Mouse (Mus musculus) small intestine, adult 2 months (tissue): ENCODE measurements around the gene Kdm2b. TPM values are rescaled to one million over a fixed set of nuclear protein-coding genes. Genes with fewer than 3 reads are reported as not detected.
A peak's percentile ranks its signal among the peaks of the same experiment; 100 is the strongest.

Experiments
- H3K27ac ChIP-seq: fragments of 200-500 bp; 2 replicates; pipeline ENCODE4 v1.5.1; 2012; ENCODE audit warnings: low read depth, low read length, control low read depth, inconsistent platforms; ENCODE audit not compliant: insufficient read depth
- H3K27me3 ChIP-seq: fragments of 200-500 bp; 2 replicates; pipeline ENCODE4 v1.6.1; 2012; ENCODE audit warnings: mild to moderate bottlenecking, moderate library complexity, low read length, inconsistent platforms; ENCODE audit not compliant: control insufficient read depth, insufficient read depth
- H3K36me3 ChIP-seq: fragments of 200-500 bp; 2 replicates; pipeline ENCODE4 v1.6.1; 2012; ENCODE audit warnings: mild to moderate bottlenecking, low read length, control low read depth, inconsistent platforms; ENCODE audit not compliant: control insufficient read depth, insufficient read depth
- H3K4me1 ChIP-seq: fragments of 200-500 bp; 2 replicates; pipeline ENCODE4 v1.6.1; 2012; ENCODE audit warnings: low read length, inconsistent platforms, mixed read lengths; ENCODE audit not compliant: control insufficient read depth, insufficient read depth, insufficient read length
- H3K4me3 ChIP-seq: fragments of 200-500 bp; 2 replicates; pipeline ENCODE4 v1.5.1; 2012; ENCODE audit warnings: low read depth, mild to moderate bottlenecking, control low read depth, inconsistent platforms, low read length, moderate library complexity
- CTCF ChIP-seq: fragments of 200-500 bp; IDR thresholded peaks from 2 replicates; pipeline ENCODE4 v1.5.1; 2012; ENCODE audit warnings: low read depth, mild to moderate bottlenecking, control low read depth, inconsistent platforms, low read length, moderate library complexity, mixed read lengths; ENCODE audit not compliant: insufficient replicate concordance, insufficient read length; ENCODE audit errors: extremely low read depth
- POLR2A ChIP-seq: fragments of 200-500 bp; IDR thresholded peaks from 2 replicates; pipeline ENCODE4 v1.6.1; 2012; ENCODE audit warnings: low read depth, mild to moderate bottlenecking, control low read depth, inconsistent platforms, low read length, moderate library complexity
- WGBS: fragments of 180-500 bp; shearing (Covaris S2); methylation state at CpG from one replicate; pipeline ENCODE4 v1.1.7; 2018; 5-methylcytosine and 5-hydroxymethylcytosine counted together
- polyA plus RNA-seq: library from polyadenylated mRNA; depleted of rRNA; stranded (reverse); fragments of >200 nt; gene quantifications from 2 replicates; pipeline ENCODE4 v1.2.3, GENCODE M21; 2012

The Kdm2b gene
- polyA plus RNA-seq, 1 experiment, result 12.0 TPM

DNA sequence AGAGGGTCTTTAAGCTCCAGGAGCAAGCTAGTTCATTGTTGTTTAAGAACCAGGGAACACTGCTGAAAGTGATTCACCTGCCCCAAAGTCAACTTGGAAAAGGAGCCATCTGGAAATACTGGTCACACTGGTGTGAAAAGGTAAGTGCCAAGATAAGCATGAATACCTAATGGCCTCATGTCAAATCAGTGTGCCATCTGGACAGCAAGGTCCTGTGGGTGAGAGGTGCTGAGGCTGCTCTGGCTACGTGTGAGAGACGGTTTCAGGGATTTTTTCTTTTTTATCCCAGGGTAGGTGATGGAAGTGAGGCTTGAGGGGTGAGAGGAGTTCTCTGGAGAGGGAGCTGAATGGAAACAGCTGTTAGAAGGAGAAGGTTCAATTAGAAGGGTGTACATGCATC is 116.0 kb downstream of the Kdm2b start:
- no peak overlapping the region for H3K4me3 ChIP-seq
- H3K4me1 ChIP-seq, result peaks cover 2% of the 10 kb centered on the region; the same call in 1 of the 2 replicates
- H3K36me3 ChIP-seq, result peaks cover 31% of the 10 kb centered on the region
- TF ChIP-seq CTCF (no peak), POLR2A (no peak)
- no peak overlapping the region for H3K27ac ChIP-seq
- 71% methylated on average over 2 of the region's 2 CpGs for WGBS
- no peaks in the 10 kb centered on the region for H3K27me3 ChIP-seq

DNA sequence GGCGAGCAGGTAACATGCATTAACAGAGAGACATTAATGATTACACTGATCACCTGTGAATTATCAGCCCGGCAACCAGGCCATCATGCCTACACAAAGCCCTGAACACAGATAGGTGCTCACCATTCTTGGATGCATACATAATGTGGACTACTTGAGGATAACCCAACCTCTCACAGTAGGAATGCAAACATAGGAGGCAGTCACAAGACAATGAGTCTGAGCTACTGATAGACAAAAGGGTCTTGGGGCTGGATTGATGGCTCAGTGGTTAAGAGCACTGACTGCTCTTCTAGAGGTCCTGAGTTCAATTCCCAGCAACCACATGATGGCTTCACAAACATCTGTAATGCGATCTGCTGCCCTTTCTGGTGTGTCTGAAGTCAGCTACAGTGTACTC is 117.0 kb downstream of the Kdm2b start:
- no peak overlapping the region for H3K4me3 ChIP-seq
- no peak overlapping the region for H3K27ac ChIP-seq
- TF ChIP-seq POLR2A (no peak), CTCF (no peak)
- H3K36me3 ChIP-seq, result peaks cover 34% of the 10 kb centered on the region
- peaks cover 2% of the 10 kb centered on the region; the same call in 1 of the 2 replicates for H3K4me1 ChIP-seq
- WGBS, result 91% methylated on average over 3 of the region's 3 CpGs
- no peaks in the 10 kb centered on the region for H3K27me3 ChIP-seq

DNA sequence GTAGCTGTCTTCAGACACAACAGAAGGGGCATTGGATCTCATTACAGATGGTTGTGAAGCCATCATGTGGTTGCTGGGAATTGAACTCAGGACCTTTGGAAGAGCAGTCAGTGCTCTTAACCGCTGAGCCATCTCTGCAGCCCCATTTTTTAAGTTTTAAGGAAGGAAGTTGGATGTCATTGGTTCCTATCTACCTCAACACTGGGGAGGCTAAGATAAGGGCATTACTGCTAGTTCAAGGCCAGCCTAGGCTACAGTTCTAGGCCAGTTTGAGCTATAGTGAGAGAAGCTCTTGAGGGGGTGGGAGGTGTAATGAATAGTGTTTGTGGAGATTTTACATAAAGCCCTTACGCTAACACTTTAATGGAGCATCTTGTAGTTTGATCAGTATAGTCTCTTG is 126.6 kb downstream of the Kdm2b start:
- 97% methylated on average over 2 of the region's 2 CpGs for WGBS
- H3K36me3 ChIP-seq, result peaks cover 48% of the 10 kb centered on the region
- H3K27me3 ChIP-seq, result no peaks in the 10 kb centered on the region
- no peak overlapping the region for H3K27ac ChIP-seq
- no peak overlapping the region for H3K4me3 ChIP-seq
- no peak for TF ChIP-seq POLR2A
- no peak for TF ChIP-seq CTCF
- H3K4me1 ChIP-seq, result no peaks in the 10 kb centered on the region

DNA sequence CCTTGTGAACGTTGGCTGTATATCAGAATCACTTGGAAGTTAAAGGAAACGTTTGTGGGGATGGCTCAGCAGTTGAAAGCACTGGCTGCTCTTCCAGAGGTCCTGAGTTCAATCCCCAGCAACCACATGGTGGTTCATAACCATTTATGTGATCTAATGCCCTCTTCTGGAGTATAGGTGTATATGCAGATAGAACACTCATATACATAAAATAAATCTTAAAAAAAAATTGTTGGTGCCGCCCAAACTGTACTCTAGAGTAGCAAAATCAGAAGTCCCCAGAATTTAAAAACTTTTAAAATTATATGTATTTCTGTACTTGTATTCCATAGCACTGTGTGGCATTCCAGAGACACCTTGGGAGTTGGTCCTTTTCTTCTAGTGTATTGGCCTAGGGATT is 133.8 kb downstream of the Kdm2b start:
- Histone ChIP-seq H3K4me3 (no peak overlapping the region), H3K27ac (no peak overlapping the region), H3K27me3 (no peaks in the 10 kb centered on the region), H3K4me1 (peaks cover 2% of the 10 kb centered on the region; the same call in 1 of the 2 replicates), H3K36me3 (no peaks in the 10 kb centered on the region; the same call in 1 of the 2 replicates)
- TF ChIP-seq POLR2A (no peak), CTCF (no peak)
- 56% methylated on average over 3 of the region's 3 CpGs for WGBS

DNA sequence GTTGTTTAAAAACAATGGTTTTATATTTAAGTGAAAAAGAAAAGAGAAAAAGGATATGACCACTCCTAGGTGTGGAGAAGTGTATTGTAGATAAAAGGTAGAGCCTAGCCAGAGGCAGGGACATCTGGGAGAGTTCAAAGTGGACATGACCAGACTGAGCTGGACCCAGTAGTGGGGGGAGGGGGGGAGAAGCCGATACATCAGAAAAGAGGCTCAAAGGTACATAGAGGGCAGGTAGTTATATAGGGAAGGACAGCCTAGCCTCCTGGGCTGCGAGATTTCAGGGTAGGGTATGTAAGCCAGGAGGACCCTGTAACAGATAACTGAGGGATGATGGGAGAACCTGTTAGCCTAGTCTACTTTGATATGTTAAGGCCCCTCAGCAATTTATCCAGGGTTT is 137.0 kb downstream of the Kdm2b start:
- H3K36me3 ChIP-seq, result no peaks in the 10 kb centered on the region; the same call in 1 of the 2 replicates
- no peaks in the 10 kb centered on the region for H3K27me3 ChIP-seq
- TF ChIP-seq CTCF (no peak), POLR2A (no peak)
- H3K4me1 ChIP-seq, result peaks cover 5% of the 10 kb centered on the region; the same call in 1 of the 2 replicates
- H3K4me3 ChIP-seq, result no peak overlapping the region
- 75% methylated on average over 2 of the region's 2 CpGs for WGBS
- H3K27ac ChIP-seq, result no peak overlapping the region

DNA sequence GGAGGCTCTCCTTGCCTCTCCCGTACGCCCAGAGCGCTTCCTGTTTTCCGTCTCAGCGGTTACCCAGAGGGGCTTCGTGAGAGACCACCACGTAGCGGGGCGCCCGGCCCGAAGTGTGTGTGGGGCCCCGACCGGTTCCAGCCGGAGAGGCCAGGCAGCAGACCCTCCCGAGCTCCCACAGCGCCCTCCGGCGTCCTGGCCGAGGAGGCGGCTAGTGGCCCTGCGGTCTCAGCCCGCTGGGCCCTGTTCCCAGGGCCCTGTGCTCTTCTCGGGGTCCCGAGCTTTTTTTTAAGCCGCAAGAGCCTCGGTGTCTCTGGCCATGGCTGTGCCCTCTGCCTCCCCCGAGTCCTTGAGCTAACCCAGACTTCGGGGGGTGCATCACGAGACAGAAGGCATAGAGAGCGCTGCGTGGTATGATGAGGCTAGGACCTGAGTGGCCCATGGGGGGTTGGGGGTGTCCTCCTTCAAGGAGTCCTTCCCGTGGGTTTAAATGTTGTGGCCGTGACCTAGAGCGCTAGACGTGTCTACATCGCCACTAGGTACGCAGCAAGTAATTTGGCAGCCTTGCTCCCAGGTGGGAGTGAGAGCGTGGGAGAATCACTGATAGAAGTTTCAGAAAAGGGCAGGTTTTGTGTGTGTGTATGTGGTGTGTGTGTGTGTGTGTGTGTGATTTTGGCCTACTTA is 139.2 kb downstream of the Kdm2b start:
- Histone ChIP-seq H3K27me3 (no peaks in the 10 kb centered on the region), H3K4me1 (peaks cover 5% of the 10 kb centered on the region; the same call in 1 of the 2 replicates), H3K4me3 (peak overlapping the region; percentile 97), H3K27ac (peak overlapping the region; percentile 78), H3K36me3 (no peaks in the 10 kb centered on the region)
- 1% methylated on average over 38 of the region's 38 CpGs for WGBS
- no peak for TF ChIP-seq CTCF
- no peak for TF ChIP-seq POLR2A

DNA sequence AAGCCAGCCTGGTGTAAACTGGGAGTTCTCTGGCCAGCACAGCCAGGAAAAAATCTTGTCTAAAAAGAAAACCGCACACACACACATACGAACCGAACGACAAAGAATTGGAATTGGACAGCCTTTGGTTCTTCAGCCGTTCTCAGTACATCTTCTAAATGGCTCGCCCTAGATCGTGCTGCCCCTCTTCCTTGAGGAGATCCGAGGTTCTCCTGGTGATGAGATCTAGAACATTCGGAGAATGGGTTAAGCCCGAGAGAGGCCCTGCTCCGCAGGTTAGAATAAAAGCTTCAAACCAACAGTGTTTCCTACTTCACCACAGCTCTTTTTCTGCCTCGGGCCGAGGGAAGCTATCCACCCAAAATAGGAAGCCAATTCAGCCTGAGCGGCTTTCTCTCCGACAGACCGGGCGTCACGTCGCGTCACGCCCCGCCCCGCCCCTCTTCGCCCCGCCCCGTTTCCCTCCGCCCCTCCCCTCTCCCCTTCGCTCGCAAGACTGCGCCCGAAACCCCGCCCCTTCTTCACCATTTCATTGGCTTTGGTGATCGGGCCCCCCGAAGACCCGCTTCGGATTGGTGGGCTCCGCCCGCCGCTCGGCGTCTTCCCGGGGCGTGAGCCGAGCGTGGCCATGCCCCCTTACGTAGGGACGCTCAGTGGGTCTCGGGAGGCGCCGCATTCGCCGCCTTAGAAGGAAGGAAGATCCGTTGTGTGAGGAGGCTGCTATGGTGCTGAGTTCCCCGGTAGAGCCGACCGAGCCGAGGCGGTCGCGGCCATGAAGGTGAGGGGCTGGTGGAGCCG is 139.9 kb downstream of the Kdm2b start, which contains the start of gene Rnf34:
Gene Rnf34 (plus strand): TSS at position 528 of the 798 bp plus-strand sequence.
- H3K27ac ChIP-seq, result peak within 1 kb of the TSS; percentile 78
- TF ChIP-seq CTCF (no peak), POLR2A (peak; percentile 98)
- H3K4me1 ChIP-seq, result peaks cover 5% of the 10 kb centered on the region; the same call in 1 of the 2 replicates
- H3K36me3 ChIP-seq, result no peaks in the 10 kb centered on the region
- H3K27me3 ChIP-seq, result no peaks in the 10 kb centered on the region
- peak within 1 kb of the TSS; percentile 97 for H3K4me3 ChIP-seq
- WGBS, result 1% methylated on average over 61 of the region's 61 CpGs
